Mouse (Mus musculus) stomach, postnatal 0 days (tissue): Measurements from ENCODE around the gene Dgkq. TPM values are rescaled to one million over a fixed set of nuclear protein-coding genes. Genes with fewer than 3 reads are reported as not detected.
A peak's percentile ranks its signal among the peaks of the same experiment; 100 is the strongest.

Source experiments
- ATAC-seq: fragments of 200-750 bp; cut with Nextera tagmentation; 2 replicates; pipeline ENCODE4 v1.8.0; 2017; ENCODE audit not compliant: low FRiP score, low TSS enrichment
- DNase-seq: peaks from one replicate; pipeline ENCODE4 v3.0.0-alpha.2; 2016; ENCODE audit warnings: low spot score
- H3K27ac ChIP-seq: fragments of 300-500 bp; sonication (generic); replicated peaks from 2 replicates; pipeline ENCODE4 v1.5.1; 2014; ENCODE audit warnings: mild to moderate bottlenecking, control low read depth
- H3K27me3 ChIP-seq: fragments of 300-500 bp; sonication (generic); 2 replicates; pipeline ENCODE4 v1.6.1; 2014; ENCODE audit warnings: low read length; ENCODE audit not compliant: control insufficient read depth, insufficient read depth
- H3K36me3 ChIP-seq: fragments of 300-500 bp; sonication (generic); 2 replicates; pipeline ENCODE4 v1.6.1; 2014; ENCODE audit warnings: low read length, mixed read lengths; ENCODE audit not compliant: control insufficient read depth, insufficient read depth
- H3K4me1 ChIP-seq: fragments of 300-500 bp; sonication (generic); replicated peaks from 2 replicates; pipeline ENCODE4 v1.6.1; 2014; ENCODE audit warnings: antibody characterized with exemption; ENCODE audit not compliant: control insufficient read depth, insufficient read depth
- H3K4me2 ChIP-seq: fragments of 300-500 bp; sonication (generic); replicated peaks from 2 replicates; pipeline ENCODE4 v1.6.1; 2014; ENCODE audit warnings: low read depth, mild to moderate bottlenecking, control low read depth, moderate library complexity
- H3K4me3 ChIP-seq: fragments of 300-500 bp; sonication (generic); 2 replicates; pipeline ENCODE4 v1.5.1; 2014; ENCODE audit warnings: low read depth, low read length, control low read depth
- H3K9ac ChIP-seq: fragments of 300-500 bp; sonication (generic); 2 replicates; pipeline ENCODE4 v1.6.1; 2014; ENCODE audit warnings: mild to moderate bottlenecking, low read length, control low read depth, mixed read lengths
- H3K9me3 ChIP-seq: fragments of 300-500 bp; sonication (generic); 2 replicates; pipeline ENCODE4 v1.6.1; 2016; ENCODE audit warnings: low read length; ENCODE audit not compliant: control insufficient read depth
- CTCF ChIP-seq: IDR thresholded peaks from 2 replicates; pipeline ENCODE4 v1.5.1; 2016; ENCODE audit warnings: antibody characterized with exemption, low read depth, mild to moderate bottlenecking, moderate library complexity
- EP300 ChIP-seq: optimal IDR thresholded peaks from 2 replicates; pipeline ENCODE3; 2016; ENCODE audit warnings: antibody characterized with exemption
- WGBS: fragments of 180-500 bp; shearing (Covaris S2); extraction: QIAGEN DNeasy Blood & Tissue Kit; methylation state at CpG from one replicate; pipeline ENCODE4 v1.1.7; 2014; 5-methylcytosine and 5-hydroxymethylcytosine counted together
- polyA plus RNA-seq: library from polyadenylated mRNA; unstranded; fragments of >200 nt; fragmentation: Nextera tagmentation; extraction: Ambion mirVana; gene quantifications from 2 replicates; pipeline ENCODE4 v1.2.1, GENCODE M21; 2015

Dgkq gene
- polyA plus RNA-seq, 1 experiment from 2014 or later = 4.6 TPM

DNA sequence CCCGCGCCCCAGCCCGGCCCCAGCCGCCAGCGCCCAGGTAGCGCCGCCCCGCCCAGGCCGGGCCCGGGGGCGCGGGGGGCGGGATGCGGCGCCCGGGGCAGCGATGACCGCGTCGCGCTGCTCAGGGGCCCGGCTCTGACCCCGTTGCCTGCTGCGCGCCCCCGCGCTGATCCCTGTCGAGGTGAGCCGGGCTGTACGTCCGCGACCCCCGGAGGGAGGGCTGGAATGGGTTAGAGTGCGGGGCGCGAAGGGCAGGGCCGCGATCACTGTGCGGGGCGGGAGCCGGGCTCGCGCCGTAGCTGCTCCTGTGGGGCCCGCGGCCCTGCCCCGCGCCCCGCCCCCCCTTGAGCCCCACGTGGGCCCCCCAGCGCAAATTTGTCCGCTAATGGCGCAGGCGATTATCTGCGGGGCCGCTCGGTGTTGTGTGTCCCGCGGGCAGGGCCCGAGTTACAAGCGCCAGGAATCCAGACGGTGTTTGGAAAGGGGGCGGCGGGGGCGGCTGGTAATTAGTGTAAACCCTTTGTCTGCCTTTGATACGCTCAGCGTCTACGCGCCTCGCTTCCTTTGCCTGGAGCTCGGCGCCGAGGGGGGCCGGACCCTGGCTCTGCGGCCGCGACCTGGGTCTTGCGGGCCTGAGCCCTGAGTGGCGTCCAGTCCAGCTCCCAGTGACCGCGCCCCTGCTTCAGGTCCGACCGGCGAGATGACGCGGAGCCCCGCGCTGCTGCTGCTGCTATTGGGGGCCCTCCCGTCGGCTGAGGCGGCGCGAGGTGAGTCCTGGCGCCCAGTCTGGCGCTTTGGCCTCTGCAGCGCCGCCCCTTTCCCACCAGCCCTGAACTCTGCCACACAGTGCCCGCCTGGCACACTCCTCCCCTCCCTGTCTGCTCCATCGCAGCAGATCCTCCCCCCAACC lies 25.1 kb upstream of the Dgkq start:
- Histone ChIP-seq H3K27ac (peak overlapping the region; percentile 80), H3K27me3 (no peaks in the 10 kb centered on the region), H3K4me3 (peak overlapping the region; percentile 65), H3K9me3 (no peaks in the 10 kb centered on the region), H3K4me1 (no peaks in the 10 kb centered on the region; the same call in 1 of the 2 replicates), H3K9ac (peak overlapping the region; percentile 77), H3K4me2 (peak overlapping the region; percentile 89), H3K36me3 (no peaks in the 10 kb centered on the region)
- DNase-seq (peak; percentile 78), ATAC-seq (peak; percentile 46)
- TF ChIP-seq CTCF = no peak
- no peak for TF ChIP-seq EP300
- WGBS = under 1% methylated on average over 67 of the region's 99 CpGs

DNA sequence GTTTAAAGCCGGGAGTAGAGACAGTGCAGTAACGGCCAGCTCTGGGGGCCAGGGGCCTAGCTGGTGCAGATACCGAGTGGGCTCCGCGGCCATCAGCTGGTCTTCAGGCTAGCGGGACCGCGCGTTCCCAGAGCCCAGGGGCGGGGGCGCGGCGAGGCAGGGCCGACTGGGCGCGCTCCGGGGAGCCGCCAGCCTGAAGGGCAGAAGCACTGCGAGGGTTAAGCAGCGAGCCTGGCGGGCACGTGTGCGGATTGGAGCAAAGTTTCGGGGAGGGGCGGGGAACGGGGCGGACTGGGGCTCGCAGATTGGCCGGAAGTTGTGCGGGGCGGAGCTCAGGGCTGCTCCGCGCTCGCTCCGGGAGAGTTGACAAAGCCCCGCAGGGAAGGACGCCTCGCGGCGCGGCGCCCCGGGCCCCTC lies 24.4 kb upstream of the Dgkq start:
- peak; percentile 96 for DNase-seq
- peak overlapping the region; percentile 65 for H3K4me3 ChIP-seq
- no peaks in the 10 kb centered on the region for H3K9me3 ChIP-seq
- H3K27me3 ChIP-seq = no peaks in the 10 kb centered on the region
- no peaks in the 10 kb centered on the region; the same call in 1 of the 2 replicates for H3K4me1 ChIP-seq
- ATAC-seq = peak; percentile 93
- no peaks in the 10 kb centered on the region for H3K36me3 ChIP-seq
- H3K9ac ChIP-seq = peak overlapping the region; percentile 77
- TF ChIP-seq EP300 (no peak), CTCF (0 out of 2 replicates have a peak, but pooled peaks have one; percentile 8)
- under 1% methylated on average over 26 of the region's 43 CpGs for WGBS
- peak overlapping the region; percentile 89 for H3K4me2 ChIP-seq
- peak overlapping the region; percentile 80 for H3K27ac ChIP-seq

DNA sequence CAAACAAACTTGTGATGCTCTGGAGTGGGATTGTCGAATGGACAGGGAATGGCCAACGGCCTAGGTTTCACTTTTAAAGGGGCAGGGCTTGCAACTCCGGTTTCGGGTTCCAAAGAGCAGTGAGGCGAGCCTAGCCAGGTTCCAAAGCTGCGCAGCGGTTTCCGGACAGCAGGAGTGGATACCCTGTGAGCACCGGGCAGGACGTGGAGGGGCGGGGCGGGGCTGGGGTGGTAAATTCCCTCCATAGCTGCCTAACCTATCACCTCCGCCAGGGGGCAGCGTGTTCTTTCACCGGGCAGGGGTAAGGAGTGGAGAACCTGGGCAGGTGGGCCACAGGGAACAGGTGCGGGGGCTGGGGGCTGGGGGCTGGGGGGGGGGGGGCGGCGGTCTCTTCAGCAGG lies 22.8 kb upstream of the Dgkq start, which contains the start of gene Fgfrl1:
Gene Fgfrl1, plus strand, starts transcription at position 112 of the 400 bp plus-strand sequence.
- 2% methylated on average over 14 of the region's 18 CpGs for WGBS
- TF ChIP-seq CTCF = peak; percentile 70
- TF ChIP-seq EP300 = no peak
- ATAC-seq (peak; percentile 22), DNase-seq (peak; percentile 91)
- H3K36me3 ChIP-seq = no peaks in the 10 kb centered on the region
- H3K27ac ChIP-seq = no peak within 1 kb of the TSS
- H3K4me3 ChIP-seq = peak within 1 kb of the TSS; percentile 65
- H3K4me2 ChIP-seq = peak within 1 kb of the TSS; percentile 89
- no peaks in the 10 kb centered on the region; the same call in 1 of the 2 replicates for H3K4me1 ChIP-seq
- H3K9ac ChIP-seq = peak within 1 kb of the TSS; percentile 45
- H3K9me3 ChIP-seq = no peaks in the 10 kb centered on the region
- H3K27me3 ChIP-seq = no peaks in the 10 kb centered on the region

DNA sequence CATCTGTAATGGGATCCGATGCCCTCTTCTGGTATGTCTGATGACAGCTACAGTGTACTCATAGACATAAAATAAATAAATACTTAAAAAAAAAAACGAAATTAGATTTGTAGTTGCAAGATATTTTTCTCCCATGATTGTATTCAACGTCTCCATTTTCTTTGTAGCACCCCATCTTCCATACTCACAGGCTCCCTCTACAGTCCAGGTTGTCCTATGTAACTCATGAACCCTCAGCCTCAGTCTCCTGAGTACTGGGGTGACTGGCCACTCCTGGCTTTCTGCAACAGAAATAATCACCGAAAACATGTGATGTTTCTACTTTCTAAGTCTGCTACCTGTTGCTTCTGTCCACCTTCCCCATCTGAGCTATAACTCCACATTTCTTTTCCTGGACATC lies 21.7 kb upstream of the Dgkq start:
- WGBS = 75% methylated on average over 4 of the region's 4 CpGs
- no peaks in the 10 kb centered on the region for H3K27me3 ChIP-seq
- TF ChIP-seq EP300 (no peak), CTCF (peak; percentile 59)
- no peak overlapping the region for H3K9ac ChIP-seq
- no peak for DNase-seq
- no peak overlapping the region for H3K4me2 ChIP-seq
- no peak overlapping the region for H3K4me3 ChIP-seq
- H3K4me1 ChIP-seq = no peaks in the 10 kb centered on the region; the same call in 1 of the 2 replicates
- no peak overlapping the region for H3K27ac ChIP-seq
- no peaks in the 10 kb centered on the region for H3K36me3 ChIP-seq
- no peak for ATAC-seq
- H3K9me3 ChIP-seq = no peaks in the 10 kb centered on the region

DNA sequence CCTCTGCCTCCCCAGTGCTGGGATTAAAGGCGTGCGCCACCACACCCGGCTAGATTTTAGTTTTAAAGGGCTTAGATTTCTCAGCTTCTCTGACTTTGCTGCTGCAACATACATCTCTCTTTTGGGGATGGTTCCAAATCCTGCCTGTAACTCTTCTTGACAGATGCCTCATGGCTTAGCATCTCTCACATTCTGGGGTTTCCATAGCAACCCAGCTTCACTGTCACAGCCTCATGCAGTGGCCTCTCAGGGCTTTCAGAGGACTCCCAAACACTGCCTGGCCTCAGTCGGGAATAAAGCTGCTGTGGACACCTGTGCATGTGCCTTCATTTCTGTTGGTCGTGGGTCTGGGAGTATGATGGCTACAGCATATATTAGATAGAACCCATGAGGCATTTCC lies 19.6 kb upstream of the Dgkq start:
- H3K27ac ChIP-seq = no peak overlapping the region
- no peaks in the 10 kb centered on the region; the same call in 1 of the 2 replicates for H3K36me3 ChIP-seq
- no peak overlapping the region for H3K4me2 ChIP-seq
- TF ChIP-seq CTCF (no peak), EP300 (no peak)
- H3K4me1 ChIP-seq = no peaks in the 10 kb centered on the region; the same call in 1 of the 2 replicates
- H3K4me3 ChIP-seq = no peak overlapping the region
- no peak overlapping the region for H3K9ac ChIP-seq
- ATAC-seq (no peak), DNase-seq (no peak)
- H3K27me3 ChIP-seq = no peaks in the 10 kb centered on the region
- WGBS = 74% methylated on average over 5 of the region's 5 CpGs
- H3K9me3 ChIP-seq = no peaks in the 10 kb centered on the region

DNA sequence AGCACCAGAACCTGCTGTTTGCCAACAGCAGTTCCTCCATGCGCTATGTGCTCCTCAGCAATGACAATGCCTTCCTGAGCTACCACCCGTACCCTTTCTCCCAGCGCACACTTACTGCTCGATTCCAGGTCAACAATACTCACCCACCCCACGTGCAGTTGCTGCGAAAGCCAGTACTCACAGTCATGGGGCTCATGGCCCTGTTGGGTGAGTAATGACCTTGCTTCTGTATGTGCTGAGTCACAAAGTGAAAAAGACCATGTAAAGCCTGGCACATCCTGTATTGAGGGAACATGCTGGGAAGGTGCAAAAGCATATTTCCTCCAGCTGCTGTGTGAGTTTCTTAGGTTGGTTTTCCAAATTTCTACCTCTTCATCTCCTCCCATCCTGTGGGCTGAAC lies 11.4 kb upstream of the Dgkq start:
- TF ChIP-seq CTCF = no peak
- no peak for TF ChIP-seq EP300
- Histone ChIP-seq H3K4me2 (no peak overlapping the region), H3K9ac (no peak overlapping the region), H3K4me1 (peaks cover 8% of the 10 kb centered on the region; the same call in 1 of the 2 replicates), H3K4me3 (no peak overlapping the region), H3K27me3 (no peaks in the 10 kb centered on the region), H3K9me3 (no peaks in the 10 kb centered on the region), H3K36me3 (no peaks in the 10 kb centered on the region; the same call in 1 of the 2 replicates), H3K27ac (no peak overlapping the region)
- DNase-seq (no peak), ATAC-seq (no peak)
- WGBS = 90% methylated on average over 6 of the region's 6 CpGs
